Mouse (Mus musculus) ES-E14 (cell line): ENCODE measurements around the gene Olfr124. TPM values are rescaled to one million over a fixed set of nuclear protein-coding genes. Genes with fewer than 3 reads are reported as not detected.

Source experiments
- DNase-seq: peaks from one replicate; pipeline ENCODE4 v3.0.0-alpha.2; 2013; ENCODE audit warnings: low read depth, low spot score
- H3K27ac ChIP-seq: 2 replicates; pipeline ENCODE4 v1.5.1; 2012; ENCODE audit warnings: low read depth, mild to moderate bottlenecking, low read length, moderate library complexity, mixed read lengths; ENCODE audit not compliant: poor library complexity, insufficient read depth, severe bottlenecking
- H3K36me3 ChIP-seq: 2 replicates; pipeline ENCODE4 v1.6.1; 2012; ENCODE audit warnings: mild to moderate bottlenecking, low read length, moderate library complexity, mixed read lengths; ENCODE audit not compliant: control insufficient read depth, poor library complexity, insufficient read depth, severe bottlenecking
- H3K4me1 ChIP-seq, 2 experiments: fragments of 150-350 bp in 1 of 2; sonication (generic) in 1 of 2; 2 replicates each; pipeline ENCODE4 v1.6.1; 2012; ENCODE audit warnings: low read length in 2 of 2, mild to moderate bottlenecking in 1 of 2, mixed read lengths in 1 of 2; ENCODE audit not compliant: control insufficient read depth in 2 of 2, insufficient read depth in 2 of 2, poor library complexity in 1 of 2
- H3K4me3 ChIP-seq, 2 experiments: fragments of 150-350 bp in 1 of 2; sonication (generic) in 1 of 2; 2 replicates each; pipeline ENCODE4 v1.5.1; 2012; ENCODE audit warnings: low read length in 2 of 2, low read depth in 1 of 2, mild to moderate bottlenecking in 1 of 2, mixed read lengths in 1 of 2; ENCODE audit not compliant: insufficient read depth in 1 of 2, poor library complexity in 1 of 2, severe bottlenecking in 1 of 2
- H3K9ac ChIP-seq: 2 replicates; pipeline ENCODE4 v1.6.1; 2012; ENCODE audit warnings: low read depth, mild to moderate bottlenecking, low read length, mixed read lengths; ENCODE audit not compliant: poor library complexity, insufficient read depth, severe bottlenecking
- H3K9me3 ChIP-seq: fragments of 150-350 bp; sonication (generic); 2 replicates; pipeline ENCODE4 v1.6.1; 2012; ENCODE audit warnings: low read depth, mild to moderate bottlenecking, low read length; ENCODE audit not compliant: control insufficient read depth, insufficient read depth
- CHD2 ChIP-seq: IDR thresholded peaks from 2 replicates; pipeline ENCODE4 v1.6.1; 2014; ENCODE audit warnings: mild to moderate bottlenecking, low read depth, low read length, inconsistent platforms
- HCFC1 ChIP-seq: IDR thresholded peaks from 2 replicates; pipeline ENCODE4 v1.6.1; 2012; ENCODE audit warnings: low read length, inconsistent platforms, borderline replicate concordance; ENCODE audit not compliant: insufficient read depth
- MAFK ChIP-seq: IDR thresholded peaks from 2 replicates; pipeline ENCODE4 v1.6.1; 2014; ENCODE audit warnings: mild to moderate bottlenecking, low read depth, low read length, inconsistent platforms; ENCODE audit not compliant: insufficient read depth
- ZC3H11A ChIP-seq: IDR thresholded peaks from 2 replicates; pipeline ENCODE4 v1.6.1; 2012; ENCODE audit warnings: low read depth, mild to moderate bottlenecking, inconsistent platforms, low read length, borderline replicate concordance
- ZNF384 ChIP-seq: IDR thresholded peaks from 2 replicates; pipeline ENCODE4 v1.6.1; 2012; ENCODE audit warnings: low read depth, low read length, inconsistent platforms
- in situ Hi-C, 2 experiments: fragments of 600-800 bp; cut with MboI; formaldehyde crosslinking; loops; one replicate each; pipeline ENCODE4 v1.15.1; 2025; ENCODE audit warnings: low sequenced_read_pairs in 2 of 2, inconsistent platforms in 1 of 2; ENCODE audit not compliant: unreplicated experiment in 2 of 2
- total RNA-seq: library from RNA; depleted of rRNA; stranded (reverse); fragments of 300-350 nt; gene quantifications from 2 replicates; pipeline ENCODE4 v1.2.3, GENCODE M21; 2012; rRNA removed

Olfr124 gene
- total RNA-seq = not detected in 2 replicates

GRCm38 (mm10) chr17:37799588-37799987 lies at the start of gene Olfr124:
Gene Olfr124 (plus strand): TSS chr17:37799888.
- DNase-seq = no peak
- H3K27ac ChIP-seq = no peak within 1 kb of the TSS
- H3K4me1 ChIP-seq = no peaks in the 10 kb centered on the region
- in situ Hi-C loops = no loop called here
- no peak within 1 kb of the TSS for H3K9ac ChIP-seq
- no peaks in the 10 kb centered on the region for H3K36me3 ChIP-seq
- TF ChIP-seq HCFC1 (no peak), MAFK (no peak), ZC3H11A (no peak), CHD2 (no peak), ZNF384 (no peak)
- no peaks in the 10 kb centered on the region for H3K9me3 ChIP-seq
- no peak within 1 kb of the TSS for H3K4me3 ChIP-seq

GRCm38 (mm10) chr17:37768307-37768706 lies 31.4 kb upstream of the Olfr124 start, which contains the start of gene Olfr122:
Gene Olfr122 (plus strand): TSS chr17:37768607.
- no peaks in the 10 kb centered on the region for H3K36me3 ChIP-seq
- no peak for TF ChIP-seq ZNF384
- TF ChIP-seq HCFC1 = no peak
- no peak for TF ChIP-seq MAFK
- TF ChIP-seq CHD2 = no peak
- TF ChIP-seq ZC3H11A = no peak
- H3K27ac ChIP-seq = no peak within 1 kb of the TSS
- no peaks in the 10 kb centered on the region for H3K9me3 ChIP-seq
- DNase-seq = no peak
- no peak within 1 kb of the TSS for H3K9ac ChIP-seq
- no peak within 1 kb of the TSS for H3K4me3 ChIP-seq
- no peaks in the 10 kb centered on the region for H3K4me1 ChIP-seq
- in situ Hi-C loops = no loop called here

GRCm38 (mm10) chr17:37793229-37793628 lies 6.5 kb upstream of the Olfr124 start, which contains the start of gene Olfr123:
Gene Olfr123 (plus strand): TSS chr17:37793529.
- H3K27ac ChIP-seq = no peak within 1 kb of the TSS
- no peak within 1 kb of the TSS for H3K4me3 ChIP-seq
- TF ChIP-seq HCFC1 (no peak), CHD2 (no peak), MAFK (no peak), ZNF384 (no peak), ZC3H11A (no peak)
- H3K4me1 ChIP-seq = no peaks in the 10 kb centered on the region
- in situ Hi-C loops = no loop called here
- H3K9me3 ChIP-seq = no peaks in the 10 kb centered on the region
- H3K9ac ChIP-seq = no peak within 1 kb of the TSS
- H3K36me3 ChIP-seq = no peaks in the 10 kb centered on the region
- no peak for DNase-seq

GRCm38 (mm10) chr17:37832649-37833048 lies 33.0 kb downstream of the Olfr124 start, which contains the start of gene Olfr125:
Gene Olfr125 (plus strand): TSS chr17:37832949.
- Histone ChIP-seq H3K4me1 (no peaks in the 10 kb centered on the region), H3K4me3 (no peak within 1 kb of the TSS), H3K9me3 (no peaks in the 10 kb centered on the region), H3K9ac (no peak within 1 kb of the TSS), H3K36me3 (no peaks in the 10 kb centered on the region), H3K27ac (no peak within 1 kb of the TSS)
- DNase-seq = no peak
- in situ Hi-C loops = no loop called here
- TF ChIP-seq ZNF384 (no peak), HCFC1 (no peak), CHD2 (no peak), ZC3H11A (no peak), MAFK (no peak)
